Mouse (Mus musculus) CH12.LX (cell line): ENCODE measurements at regions not wholly inside any gene's neighbourhood (a gene's known extent, or its start where the extent isn't known, plus 50 kb on each side); places are given as distances from the start of the nearest gene placed in this dataset.
"Not testable (repeated sequence)": the region's sequence is repeated elsewhere in the genome, so short reads cannot be mapped to it uniquely, and the experiment has no call there.

Experiments
- DNase-seq: peaks from one replicate; pipeline ENCODE4 v3.0.0-alpha.2; 2013; ENCODE audit errors: extremely low read depth
- H3K27ac ChIP-seq: 2 replicates; pipeline ENCODE4 v1.5.1; 2012; ENCODE audit warnings: low read depth, mild to moderate bottlenecking, control low read depth, moderate library complexity; ENCODE audit not compliant: insufficient read depth
- H3K27me3 ChIP-seq: replicated peaks from 2 replicates; pipeline ENCODE3; 2012; ENCODE audit warnings: inconsistent platforms
- H3K36me3 ChIP-seq, 2 experiments: replicated peaks in 1 of 2; 2 replicates each; pipeline versions ENCODE3 to v1.6.1; 2012; ENCODE audit warnings: inconsistent platforms in 1 of 2, low read length in 1 of 2, mild to moderate bottlenecking in 1 of 2, mixed read lengths in 1 of 2, moderate library complexity in 1 of 2; ENCODE audit not compliant: control insufficient read depth in 1 of 2, insufficient read depth in 1 of 2
- H3K4me1 ChIP-seq, 2 experiments: 2 replicates each; pipeline ENCODE4 v1.6.1; 2012; ENCODE audit warnings: inconsistent platforms in 1 of 2, moderate library complexity in 1 of 2; ENCODE audit not compliant: insufficient read depth in 2 of 2, control insufficient read depth in 1 of 2
- H3K4me2 ChIP-seq: 2 replicates; pipeline ENCODE4 v1.6.1; 2012; ENCODE audit warnings: low read depth, mild to moderate bottlenecking, control low read depth; ENCODE audit not compliant: poor library complexity, insufficient read depth, severe bottlenecking
- H3K4me3 ChIP-seq, 3 experiments: fragments of 150-350 bp in 1 of 3; sonication (generic) in 1 of 3; replicated peaks in 1 of 3; 2 replicates each; pipeline versions ENCODE3 to v1.5.1; 2011 to 2012; ENCODE audit warnings: low read depth in 2 of 3, low read length in 2 of 3, mild to moderate bottlenecking in 2 of 3, moderate library complexity in 2 of 3, control low read depth in 1 of 3, improper control_type of control experiment in 1 of 3, inconsistent platforms in 1 of 3, mixed read lengths in 1 of 3; ENCODE audit not compliant: poor library complexity in 1 of 3
- H3K79me2 ChIP-seq: replicated peaks from 2 replicates; pipeline ENCODE4 v1.6.1; 2012; ENCODE audit warnings: mild to moderate bottlenecking, moderate library complexity; ENCODE audit not compliant: control insufficient read depth, poor library complexity, insufficient read depth, severe bottlenecking; ENCODE audit errors: extremely low read depth
- H3K9ac ChIP-seq: 2 replicates; pipeline ENCODE4 v1.6.1; 2012; ENCODE audit warnings: low read depth, mild to moderate bottlenecking, control low read depth, moderate library complexity; ENCODE audit not compliant: insufficient read depth
- H3K9me3 ChIP-seq: replicated peaks from 2 replicates; pipeline ENCODE3; 2012; ENCODE audit warnings: low read length, inconsistent platforms, mixed read lengths
- EP300 ChIP-seq: IDR thresholded peaks from 2 replicates; pipeline ENCODE4 v1.6.1; 2011; ENCODE audit warnings: low read length, improper control_type of control experiment
- GABPA ChIP-seq: IDR thresholded peaks from 2 replicates; pipeline ENCODE4 v1.6.1; 2012; ENCODE audit warnings: low read depth, low read length, improper control_type of control experiment, inconsistent platforms; ENCODE audit not compliant: insufficient replicate concordance
- IRF4 ChIP-seq: IDR thresholded peaks from 2 replicates; pipeline ENCODE4 v1.6.1; 2014; ENCODE audit warnings: low read depth, mild to moderate bottlenecking, inconsistent platforms, low read length, improper control_type of control experiment
- JUN ChIP-seq: IDR thresholded peaks from 2 replicates; pipeline ENCODE4 v1.6.1; 2011; ENCODE audit warnings: low read depth, mild to moderate bottlenecking, low read length, improper control_type of control experiment, moderate library complexity; ENCODE audit not compliant: insufficient read depth
- KAT2A ChIP-seq: IDR thresholded peaks from 2 replicates; pipeline ENCODE4 v1.6.1; 2012; ENCODE audit warnings: low read length, improper control_type of control experiment, inconsistent platforms; ENCODE audit not compliant: insufficient replicate concordance
- MAFK ChIP-seq: IDR thresholded peaks from 2 replicates; pipeline ENCODE4 v1.6.1; 2011; ENCODE audit warnings: low read length, improper control_type of control experiment; ENCODE audit not compliant: insufficient replicate concordance
- MAX ChIP-seq: IDR thresholded peaks from 2 replicates; pipeline ENCODE4 v1.6.1; 2011; ENCODE audit warnings: low read length, improper control_type of control experiment
- MAZ ChIP-seq: IDR thresholded peaks from 2 replicates; pipeline ENCODE4 v1.6.1; 2012; ENCODE audit warnings: low read depth, mild to moderate bottlenecking, inconsistent platforms, low read length, improper control_type of control experiment, moderate library complexity
- MYC ChIP-seq: IDR thresholded peaks from 2 replicates; pipeline ENCODE4 v1.6.1; 2011; ENCODE audit warnings: low read depth, mild to moderate bottlenecking, improper control_type of control experiment, low read length
- PAX5 ChIP-seq: IDR thresholded peaks from 2 replicates; pipeline ENCODE4 v1.6.1; 2012; ENCODE audit warnings: low read length, inconsistent platforms, mixed read lengths
- POLR2AphosphoS2 ChIP-seq: IDR thresholded peaks from 2 replicates; pipeline ENCODE4 v1.6.1; 2011; ENCODE audit warnings: low read depth, low read length, improper control_type of control experiment
- RAD21 ChIP-seq: IDR thresholded peaks from 2 replicates; pipeline ENCODE4 v1.6.1; 2011; ENCODE audit warnings: low read depth, mild to moderate bottlenecking, low read length, improper control_type of control experiment, moderate library complexity
- RCOR1 ChIP-seq: conservative IDR thresholded peaks from 2 replicates; pipeline ENCODE4 v1.6.1; 2012; ENCODE audit warnings: low read depth, mild to moderate bottlenecking, inconsistent platforms, low read length, improper control_type of control experiment
- UBTF ChIP-seq: IDR thresholded peaks from 2 replicates; pipeline ENCODE4 v1.6.1; 2012; ENCODE audit warnings: low read depth, mild to moderate bottlenecking, inconsistent platforms, low read length, improper control_type of control experiment, moderate library complexity
- USF1 ChIP-seq: IDR thresholded peaks from 2 replicates; pipeline ENCODE4 v1.6.1; 2014; ENCODE audit warnings: low read depth, mild to moderate bottlenecking, inconsistent platforms, low read length, improper control_type of control experiment
- ZC3H11A ChIP-seq: IDR thresholded peaks from 2 replicates; pipeline ENCODE4 v1.6.1; 2012; ENCODE audit warnings: low read depth, mild to moderate bottlenecking, inconsistent platforms, low read length, improper control_type of control experiment
- ZKSCAN1 ChIP-seq: IDR thresholded peaks from 2 replicates; pipeline ENCODE4 v1.6.1; 2012; ENCODE audit warnings: low read depth, inconsistent platforms, low read length, improper control_type of control experiment, borderline replicate concordance
- dilution Hi-C: fragments of 300-500 bp; cut with MboI; formaldehyde crosslinking; loops from 2 replicates; pipeline ENCODE4 v1.14.3; 2020; ENCODE audit warnings: low sequenced_read_pairs; ENCODE audit not compliant: extremely low pct_unique_long_range_greater_than_20kb, extremely low pct_ligation_motif_present
- in situ Hi-C: fragments of 300-500 bp; cut with MboI; formaldehyde crosslinking; loops from 3 replicates; pipeline ENCODE4 v1.14.3; 2019; ENCODE audit warnings: low sequenced_read_pairs, low pct_ligation_motif_present, low pct_unique_long_range_greater_than_20kb, mixed read lengths

- no peak overlapping the region for H3K27ac ChIP-seq
- H3K4me3 ChIP-seq, result no peak overlapping the region
- dilution Hi-C loops, result no loop called here
- H3K27me3 ChIP-seq, result no peaks in the 10 kb centered on the region
- no peak for DNase-seq
- H3K4me1 ChIP-seq, result peaks cover 2 to 7% of the 10 kb centered on the region in 2 experiments; a peak in 2 of 4 replicates
- no peak overlapping the region for H3K4me2 ChIP-seq
- in situ Hi-C loops, result no loop called here
- no peaks in the 10 kb centered on the region for H3K79me2 ChIP-seq
- no peaks in the 10 kb centered on the region for H3K36me3 ChIP-seq
- no peaks in the 10 kb centered on the region for H3K9me3 ChIP-seq
- no peak overlapping the region for H3K9ac ChIP-seq
- TF ChIP-seq KAT2A, result no peak
- TF ChIP-seq ZC3H11A, result no peak
- no peak for TF ChIP-seq ZKSCAN1
- no peak for TF ChIP-seq RCOR1
- TF ChIP-seq PAX5, result no peak
- no peak for TF ChIP-seq EP300
- no peak for TF ChIP-seq MAZ
- TF ChIP-seq POLR2AphosphoS2, result no peak
- TF ChIP-seq JUN, result no peak
- no peak for TF ChIP-seq UBTF
- TF ChIP-seq MAFK, result no peak
- TF ChIP-seq IRF4, result no peak
- no peak for TF ChIP-seq USF1
- TF ChIP-seq MAX, result no peak
- no peak for TF ChIP-seq GABPA
- TF ChIP-seq MYC, result no peak
Measured at GRCm38 (mm10) chr1:189135826-189136225, 128.2 kb upstream of the Kctd3 start.

GRCm38 (mm10) chr1:189128706-189129105 is 121.1 kb upstream of the Kctd3 start:
- no peaks in the 10 kb centered on the region for H3K36me3 ChIP-seq
- H3K27me3 ChIP-seq, result no peaks in the 10 kb centered on the region
- dilution Hi-C loops (no loop called here), in situ Hi-C loops (no loop called here)
- no peak overlapping the region for H3K4me2 ChIP-seq
- TF ChIP-seq IRF4, result no peak
- TF ChIP-seq EP300, result no peak
- no peak for TF ChIP-seq RAD21
- no peaks in the 10 kb centered on the region for H3K4me1 ChIP-seq
- H3K79me2 ChIP-seq, result no peaks in the 10 kb centered on the region
- DNase-seq, result no peak
- H3K27ac ChIP-seq, result no peak overlapping the region
- H3K9me3 ChIP-seq, result no peaks in the 10 kb centered on the region
- H3K4me3 ChIP-seq, result no peak overlapping the region
- H3K9ac ChIP-seq, result no peak overlapping the region

- H3K4me2 ChIP-seq, H3K27ac ChIP-seq, H3K4me3 ChIP-seq, H3K9me3 ChIP-seq, H3K27me3 ChIP-seq, H3K9ac ChIP-seq, in situ Hi-C loops, H3K36me3 ChIP-seq, dilution Hi-C loops, DNase-seq, H3K79me2 ChIP-seq, H3K4me1 ChIP-seq: not testable (repeated sequence)
Measured at GRCm38 (mm10) chr1:189128246-189128645, 120.6 kb upstream of the Kctd3 start.
